Mouse (Mus musculus) ES-CJ7 (cell line): ENCODE measurements around the gene Cdkn2a.

Experiments
- DNase-seq: peaks from one replicate; pipeline ENCODE4 v3.0.0; 2011; ENCODE audit warnings: low read depth, low spot score

The Cdkn2a gene

DNA sequence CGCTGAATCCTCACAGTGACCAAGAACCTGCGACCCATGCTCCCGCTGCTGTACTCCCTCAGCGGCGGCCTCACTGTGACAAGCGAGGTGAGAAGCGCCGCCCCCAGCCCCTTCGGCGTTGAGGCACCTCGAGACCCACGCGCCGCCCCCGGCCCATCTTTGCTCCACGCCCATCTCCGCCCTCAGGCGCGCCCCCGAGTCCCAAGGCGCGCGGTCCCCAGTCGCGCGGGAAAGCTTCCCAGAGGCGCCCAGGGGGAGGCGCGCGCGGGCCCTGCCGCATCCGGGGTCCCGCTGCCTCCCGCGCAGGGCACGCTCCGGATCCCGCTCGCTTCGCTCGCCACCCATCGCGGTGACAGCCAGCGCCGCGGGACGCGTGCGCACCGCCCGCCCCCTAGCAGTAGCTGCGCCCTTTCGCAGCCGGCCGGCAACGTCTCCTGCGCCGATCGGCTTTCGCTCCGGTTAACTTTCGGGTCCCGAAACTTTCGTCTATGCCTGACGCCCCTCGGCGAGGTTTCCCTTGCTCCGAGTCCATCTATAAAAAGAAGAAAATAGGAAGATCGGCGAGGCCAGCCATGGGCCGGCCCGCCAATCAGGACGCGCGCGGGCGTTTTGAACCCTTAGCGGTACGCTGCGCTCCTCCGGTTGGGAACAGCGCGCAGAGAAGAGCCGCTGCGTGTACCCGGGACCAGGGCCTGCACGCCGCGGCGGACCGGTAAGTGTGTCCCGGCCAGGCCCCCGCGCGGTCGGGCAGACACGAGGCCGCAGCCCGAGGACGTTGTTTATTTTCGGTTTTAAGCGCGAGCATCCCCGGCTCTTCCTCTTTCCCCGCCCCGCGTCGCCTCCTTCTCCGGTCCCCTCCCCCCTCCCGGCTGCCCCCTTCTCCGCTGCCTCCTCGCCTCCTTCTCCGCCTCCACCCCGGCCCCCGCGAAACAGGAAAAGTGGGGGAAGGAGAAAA lies at the start of gene Cdkn2a:
Gene Cdkn2a, minus strand, starts transcription at position 168 of the 955 bp plus-strand sequence.
- peak; percentile 89 for DNase-seq

DNA sequence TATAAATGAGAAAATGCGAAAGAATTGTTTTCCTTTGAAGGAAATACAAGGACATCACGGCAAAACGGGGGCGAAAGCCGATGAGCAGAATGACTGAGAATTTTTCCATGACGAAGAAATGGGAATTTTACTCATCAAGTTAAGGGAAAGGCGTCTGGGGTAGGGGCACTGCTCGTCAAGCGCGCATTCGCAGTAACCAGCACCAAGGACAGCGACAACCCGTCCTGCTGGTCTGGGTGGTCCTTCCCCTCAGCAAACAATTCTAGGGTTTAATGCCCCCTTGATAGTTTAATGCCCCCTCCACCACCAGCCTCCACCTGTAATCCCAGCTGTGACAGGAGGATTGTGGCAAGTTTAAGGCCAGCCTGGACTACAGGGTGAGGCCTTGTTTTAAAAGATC lies 19.0 kb upstream of the Cdkn2a start:
- DNase-seq = peak; percentile 47

DNA sequence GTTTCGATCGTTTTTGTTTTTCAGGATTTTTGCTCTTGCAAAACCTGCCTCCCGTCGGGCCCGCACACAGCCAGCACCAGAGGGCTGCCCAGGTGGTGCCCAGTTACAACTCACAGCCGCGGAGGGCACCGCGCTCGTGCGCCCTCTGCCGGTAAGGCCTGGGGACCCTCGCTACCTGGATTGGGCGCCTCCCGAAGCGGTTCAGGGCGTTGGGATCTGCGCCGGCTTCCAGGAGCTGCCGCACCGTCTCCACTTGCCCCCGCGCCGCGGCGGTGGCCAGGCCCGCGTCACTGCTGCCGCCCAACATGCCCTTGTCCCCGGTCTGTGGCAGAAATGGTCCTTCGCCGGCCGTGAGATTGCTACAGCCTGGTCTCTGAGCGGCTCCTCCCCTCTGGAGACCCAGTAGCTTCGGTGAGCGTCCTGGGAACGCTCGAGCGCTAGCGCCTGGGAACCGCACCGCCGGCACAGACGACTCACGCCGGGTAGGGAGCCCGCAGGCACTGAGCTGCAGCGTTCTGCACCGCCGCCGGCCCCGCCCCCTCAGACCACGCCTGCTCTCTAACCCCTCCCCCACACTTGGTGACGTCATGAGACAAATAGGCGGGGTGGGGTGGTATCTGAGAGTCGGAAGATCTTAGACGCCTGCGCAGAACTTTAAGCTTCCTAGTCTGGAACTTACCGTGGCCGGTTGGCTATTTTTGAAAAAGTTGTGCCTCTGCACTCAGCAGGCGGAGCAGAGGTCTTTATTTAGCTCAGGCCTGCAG lies 16.2 kb upstream of the Cdkn2a start, which contains the start of gene Cdkn2b:
Gene Cdkn2b, minus strand, starts transcription at position 549 of the 764 bp plus-strand sequence.
- DNase-seq = peak; percentile 95

DNA sequence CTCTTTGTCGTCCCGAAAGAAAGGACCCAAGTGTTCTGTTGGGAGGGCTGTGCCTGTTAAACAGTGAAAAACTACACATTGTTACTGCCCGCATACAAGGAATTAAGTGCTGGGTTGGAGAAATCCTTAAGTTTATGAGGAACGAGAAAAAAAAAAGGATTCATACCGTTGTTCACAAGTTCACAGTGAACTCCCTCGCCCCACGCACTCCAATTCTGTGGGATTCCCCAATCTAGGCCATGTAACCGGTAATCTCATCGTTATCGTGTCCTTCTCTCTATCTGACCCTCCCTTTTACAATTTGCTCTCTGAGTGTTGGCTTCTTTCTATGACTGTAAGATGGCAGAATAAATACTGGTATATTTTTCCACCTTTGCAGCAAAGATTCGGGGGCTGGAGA lies 15.5 kb upstream of the Cdkn2a start:
- no peak for DNase-seq

DNA sequence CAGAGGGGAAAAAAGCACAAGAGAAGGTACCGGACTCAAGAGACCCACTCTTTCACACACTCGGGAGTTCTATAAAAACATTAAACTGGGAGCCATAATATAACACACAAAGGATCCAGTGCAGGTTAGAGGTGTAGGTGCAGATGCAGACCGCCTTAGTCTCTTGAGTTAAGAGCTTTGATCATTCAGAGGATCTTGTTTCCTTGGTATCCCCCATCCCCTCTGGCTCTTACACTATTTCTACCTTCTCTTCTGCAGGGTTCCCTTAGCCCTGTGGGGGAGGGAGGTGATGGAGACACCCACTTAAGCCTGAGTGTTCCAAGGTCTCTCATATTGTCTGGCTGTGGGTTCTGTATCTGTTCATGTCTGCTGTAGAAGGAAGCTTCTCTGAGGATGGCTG lies 13.5 kb upstream of the Cdkn2a start:
- DNase-seq = no peak

DNA sequence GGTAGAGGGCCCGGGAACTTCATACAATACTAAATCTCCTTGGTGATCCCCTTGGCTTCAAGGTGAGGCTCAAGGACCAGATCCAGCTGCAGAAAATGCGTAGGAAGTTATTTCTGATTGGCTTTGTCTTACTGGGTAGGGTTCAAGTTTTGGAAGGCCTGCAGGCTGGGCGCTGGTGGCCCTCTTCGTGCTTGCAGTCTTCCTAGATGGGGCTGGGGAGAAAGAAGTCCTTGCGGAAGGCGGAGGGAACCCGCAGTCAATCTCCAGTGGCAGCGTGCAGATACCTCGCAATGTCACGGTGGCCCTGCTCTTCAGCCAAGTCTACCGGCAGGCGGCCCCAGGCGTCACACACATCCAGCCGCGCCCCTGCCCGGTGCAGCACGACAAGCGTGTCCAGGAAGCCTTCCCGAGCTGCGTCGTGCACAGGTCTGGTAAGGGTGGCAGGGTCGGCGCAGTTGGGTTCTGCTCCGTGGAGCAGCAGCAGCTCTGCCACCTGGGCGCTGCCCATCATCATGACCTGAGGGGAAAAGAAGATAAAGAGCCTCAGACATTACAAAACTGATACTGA lies 12.4 kb upstream of the Cdkn2a start:
- peak; percentile 37 for DNase-seq

DNA sequence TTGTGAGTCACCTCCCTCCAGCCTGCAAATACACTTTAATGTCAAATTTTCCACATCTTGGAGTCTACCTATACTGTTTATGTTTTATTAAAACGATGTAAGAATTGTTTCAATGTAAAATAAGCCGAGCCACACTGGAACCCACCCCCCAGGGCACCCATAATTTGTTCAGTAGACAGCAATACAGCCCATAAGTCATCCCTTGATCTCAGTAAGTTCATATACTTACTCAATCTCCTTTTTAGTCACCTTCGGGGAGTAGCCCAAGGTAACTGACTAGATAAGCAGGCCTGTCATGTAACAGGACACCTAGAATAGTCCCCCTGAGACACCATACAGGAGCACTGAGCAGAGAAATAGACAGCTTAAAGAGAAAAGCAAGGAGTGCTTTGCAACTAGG lies 11.2 kb upstream of the Cdkn2a start:
- DNase-seq = no peak

DNA sequence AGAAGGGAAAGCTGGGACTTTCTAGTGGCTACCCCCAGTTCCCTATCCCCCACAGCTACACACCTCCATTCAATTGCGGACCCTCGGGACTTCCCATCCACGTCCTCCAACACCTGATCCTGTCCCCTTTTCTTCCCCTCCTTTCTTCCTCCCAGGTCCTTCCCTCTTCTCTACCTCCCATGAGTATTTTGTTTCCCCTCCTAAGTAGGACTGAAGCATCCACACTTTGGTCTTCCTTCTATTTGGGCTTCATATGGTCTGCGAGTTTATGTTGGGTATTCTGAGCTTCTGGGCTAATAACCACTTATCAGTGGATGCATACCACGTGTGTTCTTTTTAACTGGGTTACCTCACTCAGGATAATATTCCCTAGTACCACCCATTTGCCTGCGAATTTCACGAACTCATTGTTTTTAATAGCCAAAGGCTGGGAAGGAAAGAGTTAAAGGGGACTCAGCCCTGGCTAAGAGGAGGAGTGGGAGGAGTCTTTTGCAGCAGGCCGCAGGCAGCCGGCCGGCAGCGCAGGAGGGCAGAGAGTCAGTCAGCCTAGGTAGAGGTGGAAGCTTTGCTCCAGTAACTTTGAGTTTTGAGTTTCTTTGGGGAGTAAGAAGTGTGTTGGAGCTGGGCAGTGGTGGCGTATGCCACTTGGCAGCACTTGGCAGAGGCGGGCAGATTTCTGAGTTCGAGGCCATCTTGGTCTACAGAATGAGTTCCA lies 9.0 kb upstream of the Cdkn2a start:
- peak; percentile 53 for DNase-seq

DNA sequence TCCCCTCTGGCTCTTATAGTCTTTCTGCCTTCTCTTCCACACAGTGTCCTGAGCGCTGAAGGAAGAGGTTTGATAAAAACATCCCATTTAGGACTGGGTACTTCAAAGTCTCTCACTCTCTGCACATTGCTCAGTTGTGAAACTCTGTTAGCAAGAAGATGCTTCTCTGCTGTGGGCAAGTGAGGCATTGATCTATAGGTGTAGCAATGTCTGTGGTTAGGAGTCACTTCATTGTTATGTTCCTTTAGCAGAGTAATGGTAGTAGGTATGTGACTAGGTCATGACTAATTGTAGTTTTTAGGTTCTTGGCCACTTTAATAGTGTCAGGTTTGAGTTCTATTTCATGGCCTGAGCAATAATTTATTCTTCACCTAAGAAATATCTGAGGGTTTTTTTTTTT lies 7.7 kb upstream of the Cdkn2a start:
- DNase-seq = no peak

DNA sequence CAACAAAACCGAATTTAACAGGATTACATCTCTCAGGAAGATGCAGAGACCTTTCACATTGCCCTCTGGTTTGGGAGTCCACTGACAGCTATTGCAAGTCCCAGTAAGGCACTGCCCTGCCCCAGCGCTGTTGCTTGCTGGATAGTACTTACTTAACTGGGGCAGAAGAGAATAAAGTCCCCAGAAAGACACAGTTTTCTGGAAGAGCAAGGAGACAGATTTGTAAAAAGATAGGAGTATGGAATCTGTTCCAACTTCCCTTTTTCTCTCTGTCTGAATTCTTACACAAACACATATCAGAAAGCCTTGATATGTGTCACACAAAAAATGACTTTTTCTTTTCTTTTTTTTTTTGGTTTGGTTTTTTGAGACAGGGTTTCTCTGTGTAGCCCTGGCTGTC lies 5.3 kb upstream of the Cdkn2a start:
- no peak for DNase-seq

DNA sequence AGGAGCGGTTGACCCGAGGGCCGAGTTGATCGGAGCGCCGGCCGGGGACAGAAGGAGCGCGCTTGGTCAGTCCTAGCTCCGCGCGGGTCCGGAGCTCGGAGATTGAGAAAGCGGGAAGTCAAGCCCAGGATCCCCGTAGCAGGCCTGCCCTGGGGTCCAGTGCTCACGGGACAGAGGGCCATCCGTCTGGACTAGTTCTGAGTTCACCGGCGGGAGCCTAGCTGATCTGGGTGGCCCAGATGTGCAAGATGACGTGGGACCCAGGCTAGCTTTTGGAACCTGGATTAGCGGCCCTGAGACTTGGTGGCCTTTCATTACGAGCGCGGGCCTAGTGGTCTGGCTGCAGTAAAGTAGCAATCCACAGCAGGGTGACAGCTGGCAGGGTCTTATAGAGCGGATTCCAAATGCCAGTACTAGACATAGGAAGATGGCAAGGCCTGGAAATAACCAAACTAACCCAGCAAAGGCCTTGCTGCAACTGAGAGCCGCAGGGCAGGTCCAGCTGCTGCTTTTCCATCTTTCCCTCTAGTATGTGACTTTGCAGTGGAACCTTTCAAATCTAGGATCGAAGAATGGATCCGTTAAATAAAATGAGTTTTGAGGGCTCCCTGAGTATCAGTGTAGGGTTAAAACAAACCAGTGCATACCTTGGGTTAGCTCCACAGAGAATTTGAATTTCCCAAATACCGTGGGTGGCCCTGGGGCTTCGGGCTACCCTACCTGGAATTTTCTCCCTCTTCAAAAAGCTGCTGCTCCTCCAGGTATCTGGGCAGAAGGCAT lies 1.2 kb upstream of the Cdkn2a start:
- DNase-seq = peak; percentile 28

DNA sequence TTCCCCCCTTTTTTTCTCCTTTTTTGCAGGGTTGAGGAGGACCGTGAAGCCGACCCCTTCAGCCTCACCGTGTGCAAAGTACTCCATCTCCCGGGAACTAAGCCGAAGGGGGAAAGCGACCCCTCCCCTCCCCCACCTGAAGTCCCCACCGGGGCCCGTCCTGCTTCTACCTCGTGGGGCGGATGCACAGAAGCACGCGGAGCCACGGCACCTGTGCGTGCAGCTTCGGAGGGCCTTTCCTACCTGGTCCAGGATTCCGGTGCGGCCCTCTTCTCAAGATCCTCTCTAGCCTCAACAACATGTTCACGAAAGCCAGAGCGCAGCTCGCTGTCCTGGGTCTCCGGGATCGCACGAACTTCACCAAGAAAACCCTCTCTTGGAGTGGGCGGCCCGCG lies 365 bp downstream of the Cdkn2a start:
- DNase-seq = no peak

DNA sequence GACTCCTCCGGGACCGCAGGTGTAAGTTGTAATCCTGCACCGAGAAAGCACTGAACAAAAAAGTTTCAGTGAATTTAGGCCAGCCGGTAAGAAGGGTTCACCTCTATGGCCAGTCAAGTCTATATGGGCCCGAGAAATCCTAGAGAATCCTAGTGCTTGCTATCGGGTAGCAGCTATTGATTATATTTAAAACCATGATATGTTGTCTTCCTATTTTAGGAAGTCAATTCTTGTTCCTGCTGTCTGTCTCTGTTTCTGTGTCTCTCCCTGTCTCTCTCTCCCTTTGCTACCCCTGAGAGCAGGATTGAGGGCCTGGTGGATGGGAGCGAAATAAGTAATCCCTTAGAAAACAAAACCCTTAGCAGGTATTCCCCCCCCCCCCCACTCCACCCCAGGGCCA lies 937 bp downstream of the Cdkn2a start:
- DNase-seq = no peak

DNA sequence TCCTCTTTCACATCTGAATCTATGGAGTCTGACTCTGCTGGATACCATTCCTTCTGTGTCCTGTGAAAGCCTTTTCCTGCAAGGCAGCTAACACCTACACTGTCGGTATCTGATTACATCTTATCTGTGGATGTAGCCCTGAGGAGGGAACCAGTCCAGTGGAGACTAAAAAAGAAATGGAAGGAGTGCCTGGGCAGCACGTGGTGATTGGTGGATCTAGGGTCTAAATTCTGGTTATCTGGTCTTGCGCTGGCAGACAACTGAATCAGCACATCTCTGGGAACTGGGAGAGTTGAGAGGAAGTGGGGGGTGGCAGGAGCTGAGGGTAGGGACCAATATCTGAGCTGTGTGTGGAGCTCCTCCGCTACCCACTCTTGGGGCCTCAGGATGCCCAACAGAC lies 5.4 kb downstream of the Cdkn2a start:
- no peak for DNase-seq

DNA sequence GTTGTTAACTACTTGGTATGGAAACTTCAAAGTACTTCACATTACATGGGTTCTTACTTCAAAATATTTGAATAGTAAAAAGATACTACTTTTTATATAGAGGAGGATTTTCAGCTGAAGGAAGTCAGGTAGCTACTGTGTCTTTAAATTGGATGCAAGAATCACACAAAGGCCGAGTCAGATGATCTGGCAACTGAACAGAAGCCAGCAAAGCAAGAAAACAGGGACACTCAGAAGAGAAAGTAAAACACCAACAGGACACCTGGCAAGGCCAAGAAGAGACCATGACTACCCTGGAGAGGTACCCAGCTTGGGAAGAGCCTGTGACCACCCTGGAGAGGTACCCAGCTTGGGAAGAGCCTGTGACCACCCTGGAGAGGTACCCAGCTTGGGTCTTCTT lies 7.9 kb downstream of the Cdkn2a start:
- no peak for DNase-seq

DNA sequence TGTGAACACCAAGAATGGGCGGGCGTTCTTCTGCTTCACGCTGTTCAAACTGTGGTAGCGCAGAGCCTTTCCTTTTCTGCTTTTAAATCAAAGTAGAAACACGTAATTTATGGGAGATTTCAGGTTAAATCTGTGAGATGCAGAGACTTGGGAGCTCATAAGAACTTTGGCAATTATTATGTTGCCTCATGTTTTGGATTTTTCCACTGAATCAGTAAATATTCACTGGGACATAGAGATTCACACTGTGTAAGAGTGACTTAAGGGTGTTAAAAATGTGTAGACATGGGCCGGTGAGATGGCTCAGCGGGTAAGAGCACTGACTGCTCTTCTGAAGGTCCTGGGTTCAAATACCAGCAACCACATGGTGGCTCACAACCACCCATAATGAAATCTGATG lies 8.8 kb downstream of the Cdkn2a start:
- DNase-seq = no peak

DNA sequence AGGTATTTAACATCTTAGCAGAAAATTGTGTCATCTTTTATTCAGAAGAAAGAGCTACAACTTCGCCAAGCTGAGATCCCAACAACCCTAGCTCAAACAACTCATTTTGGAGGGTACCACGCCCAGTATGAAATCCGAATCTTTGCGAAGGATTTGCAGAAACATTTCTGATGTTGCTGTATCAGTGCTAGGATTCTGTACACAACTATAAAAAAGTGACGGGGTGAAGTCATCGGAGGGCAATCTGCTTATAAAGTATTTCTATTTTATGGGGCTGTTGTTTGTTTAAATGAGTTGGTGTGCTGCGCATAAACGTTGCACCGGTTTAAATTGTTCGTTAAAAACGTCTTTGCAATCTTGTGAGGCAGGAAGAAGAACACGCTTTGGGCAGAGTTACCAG lies 11.8 kb downstream of the Cdkn2a start:
- no peak for DNase-seq

DNA sequence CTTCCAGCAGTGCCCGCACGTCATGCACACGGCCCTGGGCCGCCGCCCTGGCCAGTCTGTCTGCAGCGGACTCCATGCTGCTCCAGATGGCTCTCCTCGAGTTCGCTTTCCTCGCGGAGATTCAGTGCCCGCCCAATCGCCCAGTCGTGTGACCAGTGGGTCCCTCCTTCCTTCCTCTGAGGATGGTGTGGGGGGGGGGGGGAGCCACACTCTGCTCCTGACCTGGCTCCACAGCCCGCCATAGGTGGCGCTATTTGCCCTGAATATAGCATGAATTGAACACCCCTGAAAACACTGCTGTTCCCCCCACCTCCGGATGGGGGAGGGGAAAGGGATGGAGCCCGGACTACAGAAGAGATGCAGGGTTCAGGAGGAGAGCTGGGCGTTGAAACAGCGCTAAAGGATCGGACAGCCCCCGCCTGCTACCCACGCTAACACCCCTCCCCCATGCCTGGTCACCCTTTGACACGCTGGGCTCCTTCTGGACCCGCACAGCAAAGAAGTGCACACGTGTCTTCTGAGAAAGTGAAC lies 12.4 kb downstream of the Cdkn2a start:
- peak; percentile 76 for DNase-seq

DNA sequence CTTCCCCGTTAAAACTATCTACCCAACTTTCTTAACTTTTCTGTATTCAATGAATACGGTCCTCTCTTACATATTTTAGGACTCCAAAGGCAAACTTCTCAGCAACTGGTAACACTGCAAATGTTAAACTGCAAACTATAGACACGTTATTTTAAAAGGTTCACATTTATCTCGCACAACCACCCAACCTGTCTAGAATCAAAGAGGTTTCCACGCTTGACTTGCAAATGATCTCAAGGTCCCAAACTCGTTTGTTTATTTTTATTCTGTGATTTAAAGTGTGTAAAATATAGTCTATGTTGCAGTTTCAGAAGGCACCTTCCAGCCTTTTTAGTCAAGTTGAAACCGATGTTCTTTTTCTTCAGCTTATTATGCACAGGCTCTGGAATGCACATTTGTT lies 13.2 kb downstream of the Cdkn2a start:
- no peak for DNase-seq

DNA sequence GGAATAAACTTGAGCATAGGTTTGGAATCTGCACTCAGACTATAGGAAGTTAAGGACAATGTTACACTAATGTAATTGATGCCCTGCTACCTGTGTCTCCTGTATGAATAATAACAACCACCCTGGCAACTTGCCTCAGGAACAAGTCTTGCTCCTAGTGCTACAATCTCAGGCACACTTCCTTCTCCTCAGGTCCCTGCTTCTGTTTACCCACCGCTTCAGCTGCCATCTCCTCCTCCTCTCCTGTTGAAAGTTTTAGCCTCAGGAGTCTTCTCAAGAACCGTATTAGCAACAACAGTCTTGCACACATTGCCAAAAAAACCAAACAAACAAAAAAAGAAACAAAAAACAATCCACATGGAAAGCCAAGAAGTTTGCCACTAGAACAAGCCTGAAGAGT lies 14.8 kb downstream of the Cdkn2a start:
- no peak for DNase-seq
